Mouse (Mus musculus): Measurements from ENCODE around the gene Gsc2. TPM values are rescaled to one million over a fixed set of nuclear protein-coding genes. Genes with fewer than 3 reads are reported as not detected.

Gene Gsc2
- total and polyA plus RNA-seq, 3 experiments: not detected

DNA sequence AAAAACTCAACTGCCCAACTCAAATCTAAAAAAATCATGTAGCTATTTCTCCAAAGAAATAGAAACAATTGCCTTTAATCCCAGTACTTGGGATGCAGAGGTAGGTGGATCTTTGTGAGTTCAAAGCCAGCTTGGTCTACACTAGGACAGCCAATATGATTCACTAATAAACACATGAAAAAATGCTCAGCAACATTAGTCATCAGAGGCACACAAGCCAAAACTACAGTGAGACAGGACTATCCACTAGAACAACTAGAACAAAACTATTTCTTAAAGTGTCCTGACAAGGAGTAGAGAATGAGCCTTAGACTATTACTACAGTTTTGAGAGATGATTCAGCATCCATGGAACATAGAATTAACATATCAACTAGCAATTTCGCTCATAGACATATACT is 38.8 kb downstream of the Gsc2 start:
- DNase-seq (ENCODE audit: extremely low read depth): no peak
- H3K36me3 ChIP-seq (replicated peaks in 1 of 2; ENCODE audit: control insufficient read depth in 1 of 2, insufficient read depth in 1 of 2, low read length in 1 of 2): peaks cover 22 to 80% of the 10 kb centered on the region in 2 experiments
- H3K9ac ChIP-seq (ENCODE audit: insufficient read depth, low read depth): no peak overlapping the region
- peaks cover 32% of the 10 kb centered on the region for H3K79me2 ChIP-seq (replicated peaks; ENCODE audit: control insufficient read depth, extremely low read depth, insufficient read depth, poor library complexity, severe bottlenecking)
- in situ Hi-C loops (cut with MboI; ENCODE audit: low pct_ligation_motif_present, low pct_unique_long_range_greater_than_20kb, low sequenced_read_pairs): no loop called here
- H3K27me3 ChIP-seq (replicated peaks): no peaks in the 10 kb centered on the region
- TF ChIP-seq GABPA (IDR thresholded peaks at IDR 0.05; ENCODE audit: insufficient replicate concordance, low read depth, low read length): no peak
- no peak for TF ChIP-seq MXI1 (IDR thresholded peaks at IDR 0.05; ENCODE audit: low read depth, low read length)
- no peak for TF ChIP-seq ELF1 (IDR thresholded peaks at IDR 0.05; ENCODE audit: low read depth, low read length)
- TF ChIP-seq USF1 (IDR thresholded peaks at IDR 0.05; ENCODE audit: low read depth, low read length): no peak
- TF ChIP-seq MAX (IDR thresholded peaks at IDR 0.05; ENCODE audit: low read length): no peak
- no peak for TF ChIP-seq TBP (conservative IDR thresholded peaks at IDR 0.05; ENCODE audit: low read depth, low read length)
- TF ChIP-seq POLR2A (IDR thresholded peaks at IDR 0.05; ENCODE audit: low read depth, low read length): no peak
- TF ChIP-seq HCFC1 (IDR thresholded peaks at IDR 0.05; ENCODE audit: low read depth, low read length): no peak
- TF ChIP-seq PAX5 (IDR thresholded peaks at IDR 0.05; ENCODE audit: low read length): no peak
- TF ChIP-seq MAFK (IDR thresholded peaks at IDR 0.05; ENCODE audit: insufficient replicate concordance, low read length): no peak
- TF ChIP-seq BHLHE40 (IDR thresholded peaks at IDR 0.05; ENCODE audit: low read depth, low read length): no peak
- no peak for TF ChIP-seq NRF1 (IDR thresholded peaks at IDR 0.05; ENCODE audit: low read depth, low read length)
- TF ChIP-seq IRF4 (IDR thresholded peaks at IDR 0.05; ENCODE audit: low read depth, low read length): no peak
- no peak for TF ChIP-seq ZMIZ1 (IDR thresholded peaks at IDR 0.05; ENCODE audit: low read depth, low read length)
- no peak for TF ChIP-seq RCOR1 (conservative IDR thresholded peaks at IDR 0.05; ENCODE audit: low read depth, low read length)
- TF ChIP-seq CTCF (conservative IDR thresholded peaks at IDR 0.05 in 1 of 2, IDR thresholded peaks at IDR 0.05 in 1 of 2; ENCODE audit: low read depth in 2 of 2, low read length in 2 of 2): no peak
- TF ChIP-seq JUN (IDR thresholded peaks at IDR 0.05; ENCODE audit: insufficient read depth, low read depth, low read length): no peak
- TF ChIP-seq POLR2AphosphoS2 (IDR thresholded peaks at IDR 0.05; ENCODE audit: low read depth, low read length): no peak
- TF ChIP-seq TCF12 (IDR thresholded peaks at IDR 0.05; ENCODE audit: low read depth, low read length): no peak
- H3K27ac ChIP-seq (ENCODE audit: insufficient read depth, low read depth): no peak overlapping the region
- no peak overlapping the region for H3K4me3 ChIP-seq (replicated peaks in 1 of 3; ENCODE audit: low read depth in 2 of 3, low read length in 2 of 3, poor library complexity in 1 of 3)
- dilution Hi-C loops (cut with MboI; ENCODE audit: extremely low pct_ligation_motif_present, extremely low pct_unique_long_range_greater_than_20kb, low sequenced_read_pairs): no loop called here
- H3K9me3 ChIP-seq (replicated peaks; ENCODE audit: low read length): peaks cover 11% of the 10 kb centered on the region
- H3K4me2 ChIP-seq (ENCODE audit: insufficient read depth, low read depth, poor library complexity, severe bottlenecking): no peak overlapping the region
- peaks cover 0 to 3% of the 10 kb centered on the region in 2 experiments; a peak in 1 of 4 replicates for H3K4me1 ChIP-seq (ENCODE audit: control insufficient read depth in 1 of 2, insufficient read depth in 2 of 2)

DNA sequence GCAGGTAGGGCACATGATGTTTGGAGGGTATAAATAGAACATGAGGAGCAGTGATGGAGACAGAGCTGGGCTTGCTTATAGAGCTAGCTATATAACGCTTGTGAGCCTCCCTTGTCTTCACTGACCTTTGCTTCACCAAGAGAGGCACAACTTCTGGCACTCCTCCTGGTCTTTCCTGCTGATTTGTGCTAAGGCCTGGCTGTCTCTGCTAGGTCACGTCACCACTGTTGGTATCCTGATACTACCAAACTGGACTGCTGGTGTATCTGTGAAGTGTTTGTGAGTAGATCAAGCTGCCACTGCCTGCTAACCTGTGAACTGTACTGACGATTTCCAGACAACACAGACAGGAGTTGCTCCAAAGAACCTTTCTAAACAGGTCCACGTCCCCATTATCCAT is 39.7 kb downstream of the Gsc2 start:
- Histone ChIP-seq H3K79me2 (replicated peaks; ENCODE audit: control insufficient read depth, extremely low read depth, insufficient read depth, poor library complexity, severe bottlenecking) (peaks cover 32% of the 10 kb centered on the region), H3K27me3 (replicated peaks) (no peaks in the 10 kb centered on the region), H3K27ac (ENCODE audit: insufficient read depth, low read depth) (no peak overlapping the region), H3K9me3 (replicated peaks; ENCODE audit: low read length) (peaks cover 11% of the 10 kb centered on the region), H3K36me3 (replicated peaks in 1 of 2; ENCODE audit: control insufficient read depth in 1 of 2, insufficient read depth in 1 of 2, low read length in 1 of 2) (peaks cover 25 to 81% of the 10 kb centered on the region in 2 experiments), H3K9ac (ENCODE audit: insufficient read depth, low read depth) (no peak overlapping the region), H3K4me3 (replicated peaks in 1 of 3; ENCODE audit: low read depth in 2 of 3, low read length in 2 of 3, poor library complexity in 1 of 3) (no peak overlapping the region), H3K4me1 (ENCODE audit: control insufficient read depth in 1 of 2, insufficient read depth in 2 of 2) (peaks cover 0 to 9% of the 10 kb centered on the region in 2 experiments; a peak in 2 of 4 replicates), H3K4me2 (ENCODE audit: insufficient read depth, low read depth, poor library complexity, severe bottlenecking) (no peak overlapping the region)
- in situ Hi-C loops (cut with MboI; ENCODE audit: low pct_ligation_motif_present, low pct_unique_long_range_greater_than_20kb, low sequenced_read_pairs): no loop called here
- TF ChIP-seq POLR2AphosphoS2 (IDR thresholded peaks at IDR 0.05; ENCODE audit: low read depth, low read length): no peak
- TF ChIP-seq PAX5 (IDR thresholded peaks at IDR 0.05; ENCODE audit: low read length): no peak
- TF ChIP-seq MYC (IDR thresholded peaks at IDR 0.05; ENCODE audit: low read depth, low read length): no peak
- DNase-seq (ENCODE audit: extremely low read depth): no peak
- dilution Hi-C loops (cut with MboI; ENCODE audit: extremely low pct_ligation_motif_present, extremely low pct_unique_long_range_greater_than_20kb, low sequenced_read_pairs): no loop called here
